Mouse (Mus musculus) lung, adult 2 months (tissue): Measurements from ENCODE around the gene Zfp13.

ENCODE experiments used
- CTCF ChIP-seq: fragments of 200-500 bp; IDR thresholded peaks from 2 replicates; pipeline ENCODE4 v1.5.1; 2011; ENCODE audit warnings: mild to moderate bottlenecking, low read length, control low read depth; ENCODE audit not compliant: insufficient read depth
- POLR2A ChIP-seq: fragments of 200-500 bp; IDR thresholded peaks from 2 replicates; pipeline ENCODE4 v1.6.1; 2011; ENCODE audit warnings: low read depth, mild to moderate bottlenecking, control low read depth, low read length, borderline replicate concordance; ENCODE audit errors: extremely low read depth

GRCm38 (mm10) chr17:23555243-23555916 lies 43.9 kb downstream of the Zfp13 start:
- TF ChIP-seq CTCF (no peak), POLR2A (no peak)
